Mouse (Mus musculus): ENCODE results near the gene Syt2.

DNA sequence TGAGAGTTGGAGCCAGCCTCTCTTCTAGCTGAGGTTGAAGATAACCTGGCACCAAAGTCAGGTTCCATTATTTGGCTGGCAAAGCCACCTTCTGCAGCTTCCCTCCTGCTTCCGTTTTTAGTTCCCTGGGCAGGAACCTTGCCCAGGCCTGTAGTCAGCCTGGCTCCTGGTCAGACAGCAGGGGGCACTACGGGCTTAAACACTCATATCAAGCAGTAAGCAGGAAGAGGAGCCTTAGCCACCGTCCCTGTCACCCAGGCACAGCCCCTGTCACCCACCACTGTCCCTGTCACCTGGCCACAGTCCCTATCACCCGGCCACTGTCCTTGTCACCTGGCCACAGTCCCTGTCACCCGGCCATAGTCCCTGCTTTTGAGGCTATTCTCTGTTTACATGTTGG, 78.8 kb downstream of the Syt2 start:
- peak; percentile 80 for TF ChIP-seq CTCF (IDR thresholded peaks at IDR 0.05; ENCODE audit: low read depth)
- no peak for TF ChIP-seq EP300 (IDR thresholded peaks at IDR 0.05; ENCODE audit: low read depth)

Data from liver, embryonic 14.5 days (tissue).